Mouse (Mus musculus) right cerebral cortex, adult 18-20 months (tissue): ENCODE data around the gene Agpat1.

ENCODE experiments used
- DNase-seq: peaks from one replicate; pipeline ENCODE4 v3.0.0; 2022; ENCODE audit warnings: mixed read lengths

The Agpat1 gene

DNA sequence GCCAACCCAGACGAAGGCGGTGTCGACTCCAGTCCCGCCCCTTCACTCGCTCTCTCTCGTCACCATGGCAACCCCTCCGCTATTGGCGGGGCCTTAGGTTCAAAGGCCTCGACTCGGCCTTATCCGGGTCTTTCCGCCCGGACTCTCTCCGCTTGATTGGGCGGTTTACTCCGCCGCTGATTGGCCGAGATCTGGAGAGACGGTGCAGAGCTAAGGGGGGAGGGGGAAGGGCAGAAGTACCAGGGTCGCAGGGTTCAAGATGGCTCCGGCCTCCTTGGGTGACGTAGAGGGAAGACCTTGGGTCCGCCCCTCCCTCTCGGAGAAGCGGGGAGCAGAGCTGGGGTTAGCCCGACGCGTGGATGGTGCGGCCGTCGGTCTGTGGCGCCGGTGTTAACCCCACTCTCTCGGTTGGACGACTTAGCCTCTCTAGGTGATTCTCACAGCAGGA lies at the start of gene Agpat1:
Gene Agpat1 (plus strand): TSS at position 202 of the 448 bp plus-strand sequence.
- DNase-seq = peak; percentile 99

DNA sequence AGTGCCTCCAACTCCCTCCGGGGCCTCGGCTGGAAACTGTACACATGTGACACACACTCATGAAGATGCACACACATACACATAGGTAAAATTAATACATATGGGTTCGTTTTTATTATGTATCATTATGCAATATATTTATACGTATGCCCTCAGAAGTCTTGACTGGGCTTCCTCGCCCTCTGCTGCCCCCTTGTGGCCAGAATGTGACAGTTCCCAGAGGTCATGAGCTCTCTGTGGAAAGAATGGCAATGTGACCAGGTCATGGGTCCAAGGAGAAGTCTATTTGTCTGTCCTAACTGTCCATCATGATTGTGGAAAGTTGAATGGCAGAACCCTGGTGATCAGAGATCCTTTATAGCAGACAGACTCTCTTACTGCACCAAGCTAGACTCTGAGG lies 48.6 kb upstream of the Agpat1 start:
- peak; percentile 45 for DNase-seq

DNA sequence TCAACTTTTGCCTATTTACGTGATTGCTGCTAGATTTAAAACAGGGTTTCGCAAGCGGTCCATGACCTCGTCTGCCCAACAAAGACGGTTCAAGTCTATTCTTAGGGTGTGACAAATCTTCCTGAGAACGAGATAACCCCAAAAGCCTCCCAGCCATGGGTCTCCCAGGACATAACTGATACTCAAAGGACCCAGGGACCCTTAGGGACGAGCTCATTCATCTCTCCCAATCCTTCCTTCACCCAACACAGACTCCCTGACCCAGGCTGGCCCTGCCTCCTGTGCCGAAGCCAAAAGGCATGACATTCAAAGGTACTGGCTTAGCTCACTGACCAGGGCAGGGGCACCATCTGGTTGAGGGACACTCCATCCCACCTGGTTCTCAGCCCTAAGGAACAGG lies 47.7 kb upstream of the Agpat1 start:
- DNase-seq = no peak

DNA sequence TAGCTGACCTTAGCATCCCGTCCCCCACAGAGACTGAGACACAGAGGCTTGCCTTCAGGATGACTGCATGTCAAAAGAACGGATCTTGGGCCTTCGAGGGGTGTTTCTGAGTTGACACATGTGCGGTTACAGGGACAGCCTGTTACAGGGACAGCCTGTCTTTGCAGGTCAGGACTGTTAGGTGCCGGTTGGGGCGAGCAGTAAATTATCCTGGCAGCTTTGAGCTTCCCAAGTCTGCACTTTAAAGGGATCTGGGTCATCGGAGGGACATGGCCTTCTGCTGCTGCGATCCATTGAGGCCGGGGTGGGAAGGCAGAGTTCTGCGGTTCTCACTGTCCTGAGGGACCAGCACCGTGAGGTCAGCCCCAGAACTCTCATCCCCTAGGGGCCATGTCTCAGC lies 46.7 kb upstream of the Agpat1 start:
- no peak for DNase-seq

DNA sequence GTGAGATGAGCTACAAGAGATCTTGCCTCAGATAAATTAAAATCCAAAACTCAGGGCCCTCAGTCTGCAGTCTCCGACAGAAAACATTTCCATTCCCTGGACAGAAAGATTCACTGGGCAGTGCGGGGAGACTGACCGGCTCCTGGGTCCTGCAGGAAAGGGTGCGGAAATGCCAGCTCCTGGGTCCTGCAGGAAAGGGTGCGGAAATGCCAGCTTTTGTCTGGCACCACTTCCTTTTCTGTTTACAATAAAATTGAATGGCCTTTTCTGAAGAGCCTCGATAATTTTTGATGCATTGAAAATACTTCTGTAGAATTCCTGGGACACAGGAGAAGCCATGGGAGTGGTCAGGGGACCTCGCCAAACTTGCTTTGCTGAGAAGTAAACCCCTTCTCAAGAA lies 44.9 kb upstream of the Agpat1 start:
- DNase-seq = no peak

DNA sequence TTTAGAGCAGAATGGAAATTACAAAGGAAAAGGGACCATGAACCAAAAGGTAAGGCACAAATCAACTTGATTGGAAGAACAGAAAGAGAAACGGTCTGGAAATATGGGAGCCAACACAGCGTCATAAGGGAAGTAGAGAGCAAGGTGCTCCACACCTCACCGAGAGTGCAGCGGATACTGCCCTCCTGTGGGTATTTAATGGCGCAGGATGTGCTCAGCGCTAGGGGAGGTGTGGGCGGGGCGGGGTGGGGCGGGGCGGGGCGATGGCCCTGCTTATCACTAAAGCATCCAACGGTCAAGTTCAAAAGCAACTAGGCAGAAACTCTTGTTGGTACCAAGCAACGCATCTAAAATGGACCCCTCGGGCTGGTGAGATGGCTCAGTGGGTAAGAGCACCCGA lies 44.2 kb upstream of the Agpat1 start:
- DNase-seq = no peak

DNA sequence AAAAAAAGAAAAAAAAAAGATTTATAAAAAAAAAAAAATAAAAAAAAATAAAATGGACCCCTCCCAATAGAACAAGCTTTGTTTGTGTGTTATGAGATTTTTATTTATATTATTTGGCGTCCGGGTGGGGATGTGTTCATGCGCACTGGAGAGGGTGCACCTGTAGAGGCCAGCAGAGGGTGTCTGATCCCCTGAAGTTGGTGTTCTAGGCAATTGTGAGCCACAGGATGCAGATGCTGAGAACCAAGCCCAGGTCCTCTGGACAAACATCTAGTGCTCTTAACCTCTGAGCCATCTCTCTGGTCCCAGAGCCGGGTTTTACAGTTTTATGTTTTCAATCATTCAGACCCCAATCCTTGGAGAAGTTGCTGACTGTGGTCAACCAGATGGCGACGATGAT lies 43.6 kb upstream of the Agpat1 start:
- DNase-seq = no peak

DNA sequence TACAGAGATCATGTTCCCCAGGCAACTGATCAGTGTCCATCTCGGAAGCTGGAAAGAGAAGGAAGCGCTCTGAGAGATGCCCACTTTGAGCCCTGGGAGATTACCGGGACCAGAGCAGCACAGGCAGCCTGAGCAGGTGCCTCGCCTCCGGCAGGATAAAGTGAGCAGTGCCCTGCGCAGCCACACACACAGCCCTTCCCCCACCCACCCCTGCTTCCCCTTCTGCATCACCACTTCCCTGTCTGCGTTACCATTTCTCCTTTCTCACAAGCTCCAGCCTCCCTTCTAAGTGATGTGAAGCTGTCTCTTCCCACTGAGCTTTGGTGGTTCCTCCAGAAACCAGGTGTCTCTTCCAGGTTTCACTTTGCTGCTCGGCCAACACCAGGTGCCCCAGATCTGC lies 42.9 kb upstream of the Agpat1 start:
- no peak for DNase-seq

DNA sequence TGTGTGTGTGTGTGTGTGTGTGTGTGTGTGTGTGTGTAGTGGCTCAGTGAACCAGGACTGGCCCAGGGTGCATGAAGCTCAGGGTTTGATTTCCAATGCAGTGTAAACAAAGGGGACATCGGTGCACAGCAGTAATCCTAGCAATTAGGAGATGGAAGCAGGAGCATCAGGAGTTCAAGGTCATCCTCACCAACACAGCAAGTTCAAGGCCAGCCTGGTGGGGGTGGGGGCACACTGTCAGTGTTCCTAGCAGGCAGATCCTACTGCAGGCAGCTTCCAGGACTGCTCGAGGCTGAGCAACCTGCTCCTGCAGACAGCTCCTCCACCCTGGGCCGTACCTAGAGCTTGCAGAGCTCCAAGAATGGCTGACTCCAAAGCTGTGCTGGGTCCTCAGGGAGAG lies 41.5 kb upstream of the Agpat1 start:
- no peak for DNase-seq

DNA sequence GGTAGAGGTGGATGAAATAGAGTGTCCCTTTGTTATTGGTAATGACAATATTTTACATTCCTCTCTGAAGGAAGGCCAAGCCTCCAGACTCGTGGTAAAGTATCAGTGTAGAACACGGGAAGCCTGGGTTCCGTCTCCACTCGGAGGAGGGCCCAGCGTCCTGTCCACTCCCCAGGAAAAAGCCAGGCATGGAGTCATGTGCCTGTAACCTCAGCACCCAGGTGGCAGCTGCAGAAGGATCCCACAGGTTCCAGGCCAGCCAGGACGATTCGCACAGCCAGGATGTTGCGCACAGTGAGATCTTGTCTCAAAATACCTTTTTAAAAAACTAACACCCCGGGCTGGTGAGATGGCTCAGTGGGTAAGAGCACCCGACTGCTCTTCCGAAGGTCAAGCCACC lies 40.7 kb upstream of the Agpat1 start:
- no peak for DNase-seq

DNA sequence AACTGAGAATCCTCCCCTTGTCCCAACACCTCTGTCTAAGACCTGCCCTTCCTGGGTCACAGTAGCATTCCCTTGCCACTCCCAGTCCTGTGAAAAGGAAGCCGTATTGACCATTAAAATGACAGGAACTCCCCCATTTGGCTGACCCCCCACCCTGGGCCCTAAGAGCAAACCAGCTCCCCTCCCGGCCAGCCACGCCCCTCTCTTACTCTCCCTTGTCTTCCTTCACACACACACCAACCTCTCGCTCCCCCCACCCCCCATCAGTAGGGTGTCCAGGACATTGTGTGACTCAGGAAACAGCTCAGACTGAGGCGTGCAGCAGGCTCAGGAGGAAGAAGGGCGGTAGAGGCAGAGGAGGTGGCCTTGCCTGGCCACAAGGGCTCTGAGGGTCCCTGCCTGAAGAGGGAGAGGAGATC lies 40.0 kb upstream of the Agpat1 start, which contains the start of gene Notch4:
Gene Notch4 (plus strand): TSS at position 266 of the 419 bp plus-strand sequence.
- DNase-seq = no peak

DNA sequence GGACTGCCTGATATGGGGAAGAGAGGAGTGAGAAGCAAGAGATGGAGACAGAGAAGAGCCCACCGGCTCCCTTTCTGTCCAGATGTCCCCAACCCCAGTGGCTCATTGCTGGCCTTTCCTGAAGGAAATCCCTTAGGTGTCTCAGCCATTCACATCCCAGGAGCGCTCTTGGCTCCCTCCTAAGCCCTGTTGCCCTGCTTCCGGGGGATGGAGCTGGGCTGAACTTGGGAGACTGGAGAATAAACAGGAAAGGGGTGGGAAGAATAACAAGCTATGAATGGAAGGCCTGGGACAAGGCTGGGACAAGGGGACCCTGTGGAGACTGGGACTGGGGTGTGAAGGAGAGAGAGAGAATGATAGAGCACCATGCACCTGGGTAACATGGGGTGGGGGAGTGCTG lies 39.3 kb upstream of the Agpat1 start:
- no peak for DNase-seq

DNA sequence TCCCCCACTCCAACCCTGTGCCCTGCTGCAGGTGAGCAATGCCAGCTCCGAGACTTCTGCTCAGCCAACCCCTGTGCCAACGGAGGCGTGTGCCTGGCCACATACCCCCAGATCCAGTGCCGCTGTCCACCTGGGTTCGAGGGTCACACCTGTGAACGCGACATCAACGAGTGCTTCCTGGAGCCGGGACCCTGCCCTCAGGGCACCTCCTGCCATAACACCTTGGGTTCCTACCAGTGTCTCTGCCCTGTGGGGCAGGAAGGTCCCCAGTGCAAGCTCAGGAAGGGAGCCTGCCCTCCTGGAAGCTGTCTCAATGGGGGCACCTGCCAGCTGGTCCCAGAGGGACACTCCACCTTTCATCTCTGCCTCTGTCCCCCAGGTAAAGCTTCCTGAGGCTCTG lies 36.8 kb upstream of the Agpat1 start:
- no peak for DNase-seq

DNA sequence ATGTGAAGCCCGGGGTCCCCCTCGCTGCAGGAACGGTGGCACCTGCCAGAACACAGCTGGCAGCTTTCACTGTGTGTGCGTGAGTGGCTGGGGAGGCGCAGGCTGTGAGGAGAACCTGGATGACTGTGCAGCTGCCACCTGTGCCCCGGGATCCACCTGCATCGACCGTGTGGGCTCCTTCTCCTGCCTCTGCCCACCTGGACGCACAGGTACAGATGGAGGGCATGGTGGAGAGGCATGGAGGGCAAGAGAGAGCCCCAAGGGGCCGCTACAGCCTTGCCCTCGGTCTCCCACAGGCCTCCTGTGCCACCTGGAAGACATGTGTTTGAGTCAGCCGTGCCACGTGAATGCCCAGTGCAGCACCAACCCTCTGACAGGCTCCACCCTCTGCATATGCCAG lies 35.6 kb upstream of the Agpat1 start:
- no peak for DNase-seq

DNA sequence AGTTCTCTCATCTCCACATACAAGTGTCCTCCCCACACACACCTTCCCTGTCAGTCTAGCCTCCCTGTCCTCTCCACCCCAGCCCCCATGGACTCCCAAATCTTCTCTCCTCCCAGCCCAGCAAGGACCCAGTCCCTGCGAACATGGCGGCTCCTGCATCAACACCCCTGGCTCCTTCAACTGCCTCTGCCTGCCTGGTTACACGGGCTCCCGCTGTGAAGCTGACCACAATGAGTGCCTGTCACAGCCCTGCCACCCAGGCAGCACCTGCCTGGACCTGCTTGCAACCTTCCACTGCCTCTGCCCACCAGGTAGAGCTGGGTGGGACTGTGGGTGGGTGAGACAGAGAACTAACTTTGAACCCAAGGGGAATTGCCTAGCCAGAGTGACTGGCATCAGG lies 34.1 kb upstream of the Agpat1 start:
- no peak for DNase-seq

DNA sequence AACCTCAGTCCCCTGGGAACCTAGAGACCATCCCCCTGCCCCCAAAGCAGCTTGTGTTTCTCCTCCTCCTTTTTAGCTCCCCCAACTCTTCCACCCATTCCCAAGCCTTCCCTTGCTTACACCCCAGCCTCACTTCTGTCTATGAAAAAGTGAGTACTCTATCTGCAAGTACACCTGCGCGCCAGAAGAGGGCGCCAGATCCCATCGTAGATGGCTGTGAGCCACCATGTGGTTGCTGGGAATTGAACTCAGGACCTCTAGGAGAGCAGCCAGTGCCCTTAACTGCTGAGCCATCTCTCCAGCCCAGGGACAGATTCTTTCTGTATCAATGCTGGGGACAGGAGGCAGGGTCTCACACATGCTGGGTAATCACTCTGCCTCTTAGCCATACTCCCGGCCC lies 32.2 kb upstream of the Agpat1 start:
- DNase-seq = no peak

DNA sequence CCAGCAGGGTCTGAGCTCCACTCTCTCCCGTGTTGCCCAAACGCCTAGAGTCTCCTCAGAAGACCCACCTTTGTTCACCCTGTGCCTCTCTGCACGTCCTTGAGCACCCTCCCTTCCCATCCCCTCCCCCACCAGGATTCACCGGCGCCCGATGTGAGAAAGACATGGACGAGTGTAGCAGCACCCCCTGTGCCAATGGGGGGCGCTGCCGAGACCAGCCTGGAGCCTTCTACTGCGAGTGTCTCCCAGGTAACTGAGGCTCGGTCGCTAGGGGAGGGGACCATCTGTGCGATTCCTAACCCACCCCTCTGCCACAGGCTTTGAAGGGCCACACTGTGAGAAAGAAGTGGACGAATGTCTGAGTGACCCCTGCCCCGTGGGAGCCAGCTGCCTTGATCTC lies 31.7 kb upstream of the Agpat1 start:
- DNase-seq = no peak

DNA sequence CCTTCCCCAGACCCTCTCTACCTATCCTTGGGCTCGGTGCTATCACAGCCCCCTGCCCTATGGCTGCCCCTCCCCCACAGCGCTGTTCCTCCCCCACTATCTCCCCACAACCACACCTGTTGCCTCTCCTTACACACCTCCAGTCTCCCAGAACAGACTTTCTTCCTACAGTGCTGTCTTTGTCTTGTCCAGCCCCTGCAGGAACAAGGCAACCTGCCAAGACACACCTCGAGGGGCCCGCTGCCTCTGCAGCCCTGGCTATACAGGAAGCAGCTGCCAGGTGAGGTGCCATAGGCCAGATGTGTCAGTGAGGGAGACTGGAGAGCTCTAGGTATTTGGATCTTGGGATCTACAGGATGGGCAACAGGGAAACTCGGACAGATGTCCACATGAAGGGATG lies 27.5 kb upstream of the Agpat1 start:
- no peak for DNase-seq

DNA sequence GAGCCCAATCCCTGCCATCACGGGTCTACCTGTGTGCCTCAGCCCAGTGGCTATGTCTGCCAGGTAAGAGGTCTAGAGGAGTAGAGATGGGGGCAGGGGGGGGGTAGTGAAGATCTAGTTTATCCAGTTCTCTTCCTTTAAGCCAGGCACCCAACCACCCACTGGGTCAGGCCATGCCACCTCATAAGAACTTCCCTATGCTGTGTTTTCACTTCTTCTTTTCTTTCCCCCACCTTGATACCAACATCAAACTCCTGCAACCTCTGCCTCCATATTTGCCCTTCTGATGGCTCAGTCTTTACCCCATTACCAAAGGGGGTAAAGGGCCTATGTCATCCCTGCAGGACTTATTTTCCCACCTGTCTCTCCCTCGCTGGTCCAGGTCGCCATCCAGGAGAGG lies 26.0 kb upstream of the Agpat1 start:
- DNase-seq = no peak

DNA sequence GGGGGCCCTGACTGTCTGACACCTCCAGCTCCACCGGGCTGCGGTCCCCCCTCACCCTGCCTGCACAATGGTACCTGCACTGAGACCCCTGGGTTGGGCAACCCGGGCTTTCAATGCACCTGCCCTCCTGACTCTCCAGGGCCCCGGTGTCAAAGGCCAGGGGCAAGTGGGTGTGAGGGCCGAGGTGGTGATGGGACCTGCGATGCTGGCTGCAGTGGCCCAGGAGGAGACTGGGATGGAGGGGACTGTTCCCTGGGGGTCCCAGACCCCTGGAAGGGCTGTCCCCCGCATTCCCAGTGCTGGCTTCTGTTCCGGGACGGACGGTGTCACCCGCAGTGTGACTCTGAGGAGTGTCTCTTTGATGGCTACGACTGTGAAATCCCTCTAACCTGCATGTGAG lies 21.5 kb upstream of the Agpat1 start:
- DNase-seq = no peak

DNA sequence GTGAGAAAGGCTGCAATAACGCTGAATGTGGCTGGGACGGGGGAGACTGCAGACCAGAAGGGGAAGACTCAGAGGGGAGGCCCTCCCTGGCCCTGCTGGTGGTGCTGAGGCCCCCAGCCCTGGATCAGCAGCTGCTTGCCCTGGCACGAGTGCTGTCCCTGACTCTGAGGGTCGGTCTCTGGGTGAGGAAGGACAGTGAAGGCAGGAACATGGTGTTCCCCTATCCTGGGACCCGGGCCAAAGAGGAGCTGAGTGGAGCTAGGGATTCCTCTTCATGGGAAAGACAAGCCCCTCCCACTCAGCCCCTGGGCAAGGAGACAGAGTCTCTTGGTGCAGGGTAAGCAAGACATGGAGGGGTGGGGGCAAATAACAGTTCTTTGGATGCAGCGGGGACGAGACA lies 20.7 kb upstream of the Agpat1 start:
- DNase-seq = no peak

DNA sequence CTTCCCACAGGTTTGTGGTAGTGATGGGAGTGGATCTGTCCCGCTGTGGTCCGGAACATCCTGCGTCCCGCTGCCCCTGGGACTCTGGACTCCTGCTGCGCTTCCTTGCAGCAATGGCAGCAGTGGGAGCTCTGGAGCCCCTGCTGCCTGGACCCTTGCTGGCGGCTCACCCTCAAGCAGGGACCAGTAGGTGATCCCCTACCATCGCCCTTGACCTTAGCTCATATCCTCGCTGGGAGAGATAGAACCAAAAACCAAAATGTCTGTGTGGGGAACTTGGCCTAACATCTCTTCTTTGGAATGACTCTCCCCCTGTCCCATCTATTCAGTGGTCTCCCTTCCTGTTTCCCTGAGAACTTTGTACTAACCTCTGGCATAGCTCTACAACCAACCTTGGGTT lies 20.2 kb upstream of the Agpat1 start:
- DNase-seq = no peak

DNA sequence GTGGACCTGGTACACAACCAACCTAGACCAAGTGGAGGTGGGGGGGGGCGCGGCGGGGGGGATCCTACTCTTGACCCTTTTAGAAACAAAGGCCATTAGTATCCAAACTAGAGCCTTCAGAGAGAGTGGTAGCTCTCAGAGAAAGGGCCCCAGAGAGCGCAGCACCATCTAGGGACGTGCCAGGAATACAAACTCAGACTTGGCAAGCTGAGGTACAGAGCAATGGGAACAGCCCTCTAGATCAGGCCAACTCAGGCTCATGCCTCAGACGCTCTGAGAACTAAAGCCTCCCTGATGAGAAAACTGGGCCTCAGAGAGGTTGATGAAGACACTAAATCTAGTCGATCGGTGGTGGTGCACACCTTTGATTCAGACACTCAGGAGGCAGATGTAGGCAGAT lies 18.9 kb upstream of the Agpat1 start:
- no peak for DNase-seq

DNA sequence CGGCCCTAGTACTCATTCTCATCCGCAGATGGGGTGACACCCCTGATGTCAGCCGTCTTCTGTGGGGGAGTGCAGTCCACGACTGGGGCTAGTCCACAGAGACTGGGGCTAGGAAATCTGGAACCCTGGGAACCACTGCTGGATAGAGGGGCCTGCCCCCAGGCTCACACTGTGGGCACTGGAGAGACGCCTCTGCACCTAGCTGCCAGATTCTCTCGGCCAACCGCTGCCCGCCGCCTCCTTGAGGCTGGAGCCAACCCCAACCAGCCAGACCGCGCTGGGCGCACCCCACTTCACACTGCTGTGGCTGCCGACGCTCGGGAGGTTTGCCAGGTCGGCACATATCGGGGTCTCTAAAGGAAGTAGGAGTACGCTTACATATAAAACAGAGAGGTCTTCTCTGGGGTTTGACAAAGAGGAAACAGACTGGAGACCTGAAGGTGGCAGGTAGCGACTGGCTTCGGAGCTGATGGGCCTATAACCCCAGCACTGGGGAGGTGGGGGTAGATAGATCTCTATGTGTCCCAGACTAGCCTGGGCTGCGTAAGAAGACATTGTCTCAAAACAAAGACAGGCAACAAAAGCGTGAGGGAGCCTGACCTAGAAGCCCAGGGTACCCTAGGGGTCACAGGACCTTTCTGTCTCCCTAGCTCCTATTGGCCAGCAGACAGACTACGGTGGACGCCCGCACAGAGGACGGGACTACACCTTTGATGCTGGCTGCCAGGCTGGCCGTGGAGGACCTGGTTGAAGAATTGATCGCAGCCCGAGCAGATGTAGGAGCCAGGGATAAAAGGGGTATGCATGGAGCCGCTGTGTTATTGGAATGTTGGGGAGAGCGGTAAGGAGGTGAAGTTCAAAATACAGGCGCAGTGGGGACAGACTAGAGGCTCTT lies 17.9 kb upstream of the Agpat1 start:
- DNase-seq = no peak
